ENCODE assay signal across 7 mouse cellular contexts in the genomic region with DNA sequence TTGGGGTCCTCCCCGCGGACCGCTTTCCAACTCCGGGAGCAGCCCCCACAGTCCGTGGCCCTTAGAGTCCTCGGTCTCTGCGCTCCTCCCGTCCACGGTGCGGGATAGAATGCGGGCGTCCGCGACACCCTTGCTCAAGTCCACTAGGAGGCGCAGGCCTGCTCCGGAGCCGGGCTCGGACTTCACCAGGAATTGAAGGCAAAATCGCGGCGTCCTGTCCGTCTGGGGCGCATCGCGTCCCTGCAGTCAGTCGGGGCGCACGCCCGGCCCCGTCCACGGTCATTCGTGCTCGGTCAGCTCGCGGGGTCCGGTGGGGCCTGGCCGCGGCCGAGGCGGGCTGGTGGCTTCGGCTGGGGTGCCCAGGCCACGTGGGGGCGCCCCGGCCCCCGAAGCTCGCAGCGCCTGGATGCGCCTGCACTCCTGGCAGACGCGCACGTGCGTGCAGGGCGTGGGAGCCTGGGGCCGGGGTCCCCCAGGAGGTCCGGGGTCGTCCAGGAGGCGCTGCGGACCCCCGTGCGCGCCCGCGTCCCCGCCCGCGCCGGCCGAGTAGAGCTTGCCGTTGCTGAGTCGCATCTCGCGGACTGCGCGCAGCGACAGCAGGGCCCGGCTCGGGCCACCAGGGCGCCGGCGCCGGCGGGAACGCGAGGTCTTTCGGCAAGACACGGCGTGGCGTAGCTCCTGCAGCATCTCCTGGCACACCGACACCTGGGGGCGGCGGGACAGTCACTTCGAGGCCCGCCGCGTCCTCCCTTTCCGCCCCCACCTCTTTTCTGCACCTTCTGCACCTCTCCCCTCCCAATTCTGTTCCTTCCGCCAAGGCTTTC. TPM values are rescaled to one million over a fixed set of nuclear protein-coding genes. Genes with fewer than 3 reads are reported as not detected.
DNase-seq lines count a peak whose midpoint lies in the region; ATAC-seq and TF ChIP-seq lines count a peak whose summit lies in the region.

No protein-coding gene starts in this region.

- no peak for TF ChIP-seq POLR2A in ES-Bruce4 (IDR thresholded peaks at IDR 0.05; ENCODE audit: insufficient read depth, low read length)

- no peak overlapping the region for H3K4me3 ChIP-seq in C2C12 (ENCODE audit: insufficient read depth, poor library complexity, severe bottlenecking)
- H3K4me3 ChIP-seq in ES-Bruce4 (ENCODE audit: low read depth, low read length), result peak overlapping the region; percentile 65
- peak overlapping the region; percentile 44 for H3K4me3 ChIP-seq in heart, embryonic 16.5 days (ENCODE audit: low read length)
- H3K4me3 ChIP-seq in lung, embryonic 16.5 days (ENCODE audit: low read length), result peak overlapping the region; percentile 42

- H3K9ac ChIP-seq in ES-Bruce4 (ENCODE audit: low read depth, poor library complexity, severe bottlenecking), result peak overlapping the region; percentile 71
- H3K9ac ChIP-seq in heart, embryonic 16.5 days (ENCODE audit: low read length), result no peak overlapping the region
- peak overlapping the region; percentile 28; the same call in 1 of the 2 replicates for H3K9ac ChIP-seq in lung, embryonic 16.5 days (ENCODE audit: low read length)

- no peaks in the 10 kb centered on the region for H3K79me3 ChIP-seq in C2C12 (ENCODE audit: low read depth)

- peak; percentile 27; the same call in 1 of the 2 replicates for ATAC-seq in common myeloid progenitor, adult 5-6 weeks (replicated peaks; ENCODE audit: low read depth, poor library complexity, severe bottlenecking)
- ATAC-seq in heart, embryonic 16.5 days (replicated peaks; ENCODE audit: extremely low read depth, insufficient read depth, low FRiP score), result no peak
- ATAC-seq in lung, embryonic 16.5 days (ENCODE audit: low read depth), result peak; percentile 23; the same call in 1 of the 2 replicates

- H3K79me2 ChIP-seq in C2C12 (ENCODE audit: control insufficient read depth, insufficient read depth), result no peaks in the 10 kb centered on the region

- H3K27me3 ChIP-seq in C2C12 (ENCODE audit: control insufficient read depth, insufficient read depth, insufficient read length), result peaks cover 25% of the 10 kb centered on the region
- no peaks in the 10 kb centered on the region; the same call in 1 of the 2 replicates for H3K27me3 ChIP-seq in ES-Bruce4 (ENCODE audit: control insufficient read depth, insufficient read depth, low read length, poor library complexity, severe bottlenecking)
- peaks cover 68% of the 10 kb centered on the region for H3K27me3 ChIP-seq in heart, embryonic 16.5 days (ENCODE audit: control insufficient read depth, insufficient read depth, low read length)
- H3K27me3 ChIP-seq in lung, embryonic 16.5 days (ENCODE audit: control insufficient read depth, insufficient read depth, low read depth, low read length), result peaks cover 66% of the 10 kb centered on the region

- TF ChIP-seq EP300 in ES-Bruce4 (IDR thresholded peaks at IDR 0.05; ENCODE audit: insufficient read depth, low read depth, low read length), result no peak

- 2% methylated on average over 97 of the region's 97 CpGs for WGBS in heart, embryonic 16.5 days
- 2% methylated on average over 87 of the region's 97 CpGs for WGBS in lung, embryonic 16.5 days

- TF ChIP-seq CTCF in C2C12 (IDR thresholded peaks at IDR 0.05; ENCODE audit: control insufficient read depth, insufficient read depth, insufficient read length), result peak; percentile 3
- peak; percentile 51 for TF ChIP-seq CTCF in ES-Bruce4 (IDR thresholded peaks at IDR 0.05; ENCODE audit: low read depth, low read length)

- no peaks in the 10 kb centered on the region for H3K9me3 ChIP-seq in ES-Bruce4 (replicated peaks; ENCODE audit: control insufficient read depth, insufficient read depth, low read length, poor library complexity, severe bottlenecking)
- H3K9me3 ChIP-seq in heart, embryonic 16.5 days (replicated peaks; ENCODE audit: control insufficient read depth, low read length), result no peaks in the 10 kb centered on the region
- no peaks in the 10 kb centered on the region for H3K9me3 ChIP-seq in lung, embryonic 16.5 days (ENCODE audit: control insufficient read depth, low read length)

- no peak overlapping the region for H3K27ac ChIP-seq in ES-Bruce4 (ENCODE audit: insufficient read depth, low read length)
- H3K27ac ChIP-seq in heart, embryonic 16.5 days (ENCODE audit: low read length), result no peak overlapping the region
- no peak overlapping the region for H3K27ac ChIP-seq in lung, embryonic 16.5 days (ENCODE audit: low read length)

- no peak overlapping the region for H3ac ChIP-seq in C2C12 (ENCODE audit: control insufficient read depth, insufficient read length, low read depth)

- H3K4me2 ChIP-seq in heart, embryonic 16.5 days (ENCODE audit: low read depth, low read length), result peak overlapping the region; percentile 65
- H3K4me2 ChIP-seq in lung, embryonic 16.5 days (ENCODE audit: low read depth, low read length), result peak overlapping the region; percentile 66

- DNase-seq in kidney, postnatal 4 days, result peak; percentile 74 to 75
- peak; percentile 81 for DNase-seq in retina, postnatal 1 day

- no peaks in the 10 kb centered on the region for H3K36me3 ChIP-seq in C2C12 (ENCODE audit: control insufficient read depth, insufficient read depth)
- no peaks in the 10 kb centered on the region for H3K36me3 ChIP-seq in ES-Bruce4 (ENCODE audit: control insufficient read depth, insufficient read depth, low read length, poor library complexity, severe bottlenecking)
- H3K36me3 ChIP-seq in heart, embryonic 16.5 days (ENCODE audit: control insufficient read depth, insufficient read depth), result peaks cover 8% of the 10 kb centered on the region
- H3K36me3 ChIP-seq in lung, embryonic 16.5 days (ENCODE audit: control insufficient read depth, insufficient read depth, low read length), result peaks cover 2% of the 10 kb centered on the region; the same call in 1 of the 2 replicates

- peaks cover 3% of the 10 kb centered on the region for H3K4me1 ChIP-seq in ES-Bruce4 (ENCODE audit: control insufficient read depth, insufficient read depth, low read length)
- H3K4me1 ChIP-seq in heart, embryonic 16.5 days (ENCODE audit: control insufficient read depth, insufficient read depth, low read length), result peaks cover 14% of the 10 kb centered on the region
- peaks cover 6% of the 10 kb centered on the region; the same call in 1 of the 2 replicates for H3K4me1 ChIP-seq in lung, embryonic 16.5 days (replicated peaks; ENCODE audit: control insufficient read depth, insufficient read depth, low read length)

TF ChIP-seq in C2C12, 6 proteins besides CTCF, POLR2A, EP300 and RAD21:
- TF ChIP-seq MYOG (IDR thresholded peaks at IDR 0.05; ENCODE audit: control insufficient read depth, extremely low read depth, insufficient read length) (no peak), MYOD1 (IDR thresholded peaks at IDR 0.05; ENCODE audit: control insufficient read depth, insufficient read length, low read depth) (no peak), USF1 (IDR thresholded peaks at IDR 0.05; ENCODE audit: low read depth) (no peak), FOSL1 (IDR thresholded peaks at IDR 0.05; ENCODE audit: insufficient read depth, low read length, poor library complexity, severe bottlenecking) (no peak), CEBPB (IDR thresholded peaks at IDR 0.05; ENCODE audit: low read depth) (no peak), MAX (IDR thresholded peaks at IDR 0.05) (no peak)

RNA-seq across cellular contexts. Expression of gene Atp1a3, which starts 4.5 kb away (rescaled TPM):
- polyA plus RNA-seq in C2C12 (2012; fragmentation: generic; extraction: Trizol), result 0.22 TPM
- 7.0 and 9.4 TPM in 2 replicates for polyA plus RNA-seq in ES-Bruce4 (2011; ENCODE audit: insufficient read depth, insufficient read length, low read depth, missing spikeins)
- 17.1 and 23.8 TPM in 2 replicates for total RNA-seq in common myeloid progenitor, adult 5-6 weeks (2017)
- 0.32 and 0.66 TPM in 2 replicates for polyA plus RNA-seq in heart, embryonic 16.5 days (2015; fragmentation: Nextera tagmentation; extraction: Ambion mirVana)
- 1.0 and 2.1 TPM in 2 replicates for polyA plus RNA-seq in lung, embryonic 16.5 days (2015; fragmentation: Nextera tagmentation; extraction: Ambion mirVana)

RNA-seq across cellular contexts. Expression of gene Rabac1, which starts 37.7 kb away (rescaled TPM):
- polyA plus RNA-seq in C2C12 (2012; fragmentation: generic; extraction: Trizol) (208 TPM), ES-Bruce4 (2011; ENCODE audit: insufficient read depth, insufficient read length, low read depth, missing spikeins) (84.4 and 97.6 TPM in 2 replicates)
- total RNA-seq in common myeloid progenitor, adult 5-6 weeks (2017), result 78.3 and 82.6 TPM in 2 replicates
- 270 and 275 TPM in 2 replicates for polyA plus RNA-seq in heart, embryonic 16.5 days (2015; fragmentation: Nextera tagmentation; extraction: Ambion mirVana)
- polyA plus RNA-seq in lung, embryonic 16.5 days (2015; fragmentation: Nextera tagmentation; extraction: Ambion mirVana), result 180 and 202 TPM in 2 replicates
